Mouse (Mus musculus) urinary bladder, postnatal 4 days (tissue): ENCODE data around the gene Tmem123.

ENCODE experiments used
- DNase-seq, 2 experiments: peaks; one replicate each; pipeline ENCODE4 v3.0.0; 2021 to 2022; ENCODE audit warnings: low spot score in 2 of 2

Gene Tmem123

DNA sequence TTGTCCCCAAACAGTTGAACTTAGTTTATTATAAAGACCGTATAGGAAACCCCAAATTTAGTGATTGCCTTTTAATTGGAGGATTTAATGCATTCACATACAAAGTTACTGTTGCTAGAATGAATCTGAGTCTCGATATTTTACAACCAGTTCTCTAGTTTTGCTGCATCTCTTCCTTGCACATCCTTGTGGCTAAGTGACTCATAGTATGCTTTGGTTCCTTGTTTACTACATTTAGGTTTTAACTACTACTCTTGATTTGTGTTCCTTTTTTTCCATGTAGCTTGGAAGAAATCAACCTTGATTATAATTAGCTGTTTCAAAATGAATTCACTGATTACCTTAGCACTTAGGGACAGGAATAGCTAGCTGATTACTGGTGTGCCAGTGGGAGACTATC lies 11.2 kb downstream of the Tmem123 start:
- no peak for DNase-seq

GRCm38 (mm10) chr9:7775986-7776385 lies 12.1 kb downstream of the Tmem123 start:
- no peak for DNase-seq

DNA sequence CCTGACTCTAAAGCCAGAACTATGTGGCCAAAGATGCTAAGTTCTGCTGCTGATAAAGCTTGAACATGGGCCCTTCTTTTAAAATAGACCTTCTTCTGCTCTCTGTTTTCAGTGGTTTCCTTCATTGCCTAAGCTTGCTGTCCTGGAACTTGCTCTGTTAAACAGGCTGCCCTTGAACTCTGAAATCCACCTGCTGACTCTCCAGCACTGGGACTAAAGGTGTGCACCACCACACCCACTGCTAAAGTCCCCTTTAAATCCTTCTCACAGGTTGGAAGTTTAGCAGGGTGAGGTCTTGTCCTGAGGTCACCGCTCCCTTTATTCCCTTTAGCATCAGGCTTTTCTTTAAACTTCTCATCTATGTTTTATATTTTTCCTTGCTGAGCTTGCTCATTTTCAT lies 13.1 kb downstream of the Tmem123 start:
- no peak for DNase-seq

- DNase-seq = no peak
Measured at GRCm38 (mm10) chr9:7777652-7778051, 13.8 kb downstream of the Tmem123 start.

- no peak for DNase-seq
Measured at GRCm38 (mm10) chr9:7778771-7779170, 14.9 kb downstream of the Tmem123 start.

- DNase-seq = no peak
Measured at GRCm38 (mm10) chr9:7779786-7780185, 15.9 kb downstream of the Tmem123 start.

GRCm38 (mm10) chr9:7780250-7781150 lies 16.7 kb downstream of the Tmem123 start:
- no peak for DNase-seq

- no peak for DNase-seq
Measured at GRCm38 (mm10) chr9:7783823-7784614, 20.2 kb downstream of the Tmem123 start.

DNA sequence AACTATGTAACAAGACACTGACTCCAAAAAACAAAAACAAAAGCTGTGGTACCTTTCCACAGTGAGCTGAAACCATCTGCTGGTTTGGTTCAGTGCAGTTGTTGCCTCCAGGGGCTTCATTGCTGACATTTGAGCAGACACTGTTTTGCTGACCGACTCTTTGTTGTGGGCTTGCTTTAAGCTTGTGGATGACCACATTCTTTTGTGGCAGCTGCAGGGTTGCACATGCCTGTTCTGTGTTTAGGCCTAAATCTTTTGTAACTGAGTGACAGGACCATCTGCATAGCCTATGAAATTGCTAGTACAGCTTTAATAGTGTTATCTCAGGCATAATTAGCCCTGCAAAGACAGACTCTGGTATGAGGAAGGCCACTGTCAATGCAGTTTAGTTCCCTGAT lies 20.8 kb downstream of the Tmem123 start:
- no peak for DNase-seq

- DNase-seq = no peak
Measured at GRCm38 (mm10) chr9:7785396-7785795, 21.6 kb downstream of the Tmem123 start.

DNA sequence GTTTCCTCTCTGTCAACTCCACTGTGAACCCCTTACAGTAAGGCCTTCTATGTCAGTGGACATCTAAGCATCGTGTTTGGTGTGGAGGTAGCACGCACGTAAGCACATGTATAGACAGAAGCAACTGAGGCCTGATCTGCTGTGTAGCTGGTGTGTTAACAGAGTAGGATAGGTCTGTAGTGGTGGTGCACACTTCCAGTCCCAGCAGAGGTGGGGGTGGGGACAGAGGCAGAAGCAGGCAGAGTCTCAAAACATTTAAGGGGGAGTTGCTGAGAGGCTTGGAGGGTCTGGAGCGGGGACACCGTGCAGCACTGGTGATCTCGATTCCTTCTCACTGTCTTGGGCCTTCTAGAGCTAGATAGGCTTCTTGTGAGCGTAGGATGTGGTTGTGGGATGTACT lies 22.2 kb downstream of the Tmem123 start:
- no peak for DNase-seq

GRCm38 (mm10) chr9:7788411-7788810 lies 24.6 kb downstream of the Tmem123 start:
- DNase-seq = no peak

- DNase-seq = no peak
Measured at GRCm38 (mm10) chr9:7789764-7790575, 26.1 kb downstream of the Tmem123 start.

- DNase-seq = no peak
Measured at GRCm38 (mm10) chr9:7790580-7791084, 26.8 kb downstream of the Tmem123 start.

DNA sequence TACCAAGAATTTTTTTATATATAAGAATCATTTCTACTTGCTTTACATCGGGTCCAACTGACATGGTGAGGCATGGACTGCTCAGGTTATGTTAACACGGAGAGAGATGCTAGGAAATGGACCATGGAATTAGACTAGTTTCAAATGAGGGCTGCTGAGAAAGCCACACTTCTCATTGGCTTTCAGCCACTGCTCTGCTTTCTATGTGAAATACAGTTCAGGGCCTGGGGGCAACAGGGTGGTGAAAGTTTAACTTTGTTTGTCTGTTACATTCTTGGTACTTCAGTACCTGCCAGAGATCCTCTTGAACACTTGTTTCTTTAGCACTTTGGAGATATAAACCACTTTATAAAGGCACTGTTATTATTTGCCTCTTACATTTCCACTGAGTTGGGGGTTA lies 29.7 kb downstream of the Tmem123 start:
- no peak for DNase-seq

- DNase-seq = no peak
Measured at GRCm38 (mm10) chr9:7795581-7795980, 31.7 kb downstream of the Tmem123 start.

DNA sequence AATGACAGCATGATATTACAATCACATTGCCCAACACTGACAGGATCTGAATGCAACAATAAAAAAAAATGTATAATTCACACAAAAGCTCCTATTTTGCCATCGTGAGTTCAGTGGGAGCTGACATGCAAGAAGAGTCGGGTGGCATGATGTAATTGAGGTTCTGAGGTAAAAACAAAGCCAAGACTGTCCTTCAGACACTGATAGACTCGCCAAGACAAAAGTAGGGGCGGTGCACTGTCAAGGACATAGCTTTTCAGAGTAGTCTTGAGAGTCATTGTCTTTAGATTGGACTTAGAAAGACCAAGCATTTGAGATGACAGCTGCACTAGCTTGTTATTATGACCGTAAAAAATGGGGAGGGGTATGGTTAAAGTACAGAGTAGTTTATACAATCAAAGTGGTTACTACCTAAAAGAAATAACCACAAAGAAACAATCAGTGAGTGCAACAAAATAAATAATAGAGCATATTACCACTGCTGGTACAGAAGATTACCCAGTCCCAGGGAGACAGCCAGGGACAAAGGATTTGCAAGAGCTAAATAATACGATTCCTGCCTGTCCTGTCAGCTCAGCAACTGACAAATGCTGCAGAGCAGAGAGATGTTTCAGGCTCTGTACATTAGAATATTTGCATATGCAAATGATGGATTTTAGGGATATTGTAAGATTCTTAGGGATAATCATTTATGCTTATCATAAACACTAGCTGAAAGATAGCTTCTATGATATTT lies 32.5 kb downstream of the Tmem123 start:
- no peak for DNase-seq

DNA sequence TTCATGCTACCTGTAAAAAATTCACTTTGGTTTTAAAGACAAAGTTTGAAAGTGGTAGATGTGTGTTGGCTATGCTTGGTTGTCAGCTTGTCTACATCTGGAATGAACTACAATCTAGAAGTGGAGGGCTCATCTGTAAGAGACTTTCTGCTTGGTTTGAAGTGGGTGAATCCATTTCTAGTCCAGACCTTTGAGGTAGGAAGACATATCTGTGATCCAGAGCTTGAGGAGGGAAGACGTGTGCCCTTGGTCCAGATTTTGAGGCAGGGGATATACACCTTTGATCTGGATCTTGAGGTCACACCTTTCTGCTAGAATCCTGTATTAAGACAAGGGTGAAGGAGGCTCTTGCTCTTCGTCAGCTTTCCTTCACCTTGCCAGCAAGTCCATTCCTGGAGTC lies 33.7 kb downstream of the Tmem123 start:
- no peak for DNase-seq

DNA sequence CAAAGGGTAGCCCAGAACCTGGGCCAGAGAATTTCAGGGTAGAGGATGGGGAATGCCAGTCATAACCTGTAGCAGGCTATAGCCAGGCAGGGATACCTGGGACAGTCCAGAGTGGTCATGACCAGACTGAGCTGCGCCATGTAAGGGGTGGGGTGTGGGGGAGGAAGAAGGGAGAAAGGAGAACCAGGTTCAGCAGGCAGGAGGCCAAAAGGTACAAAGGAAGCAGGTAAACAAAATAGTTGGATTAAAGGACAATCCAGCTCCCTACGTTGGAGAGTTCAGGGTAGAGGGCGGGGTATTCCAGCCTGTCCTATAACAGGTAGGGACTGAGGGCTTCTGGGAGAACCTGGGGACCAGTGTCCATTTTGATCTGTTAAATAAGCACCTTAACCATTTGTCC lies 34.7 kb downstream of the Tmem123 start:
- no peak for DNase-seq

DNA sequence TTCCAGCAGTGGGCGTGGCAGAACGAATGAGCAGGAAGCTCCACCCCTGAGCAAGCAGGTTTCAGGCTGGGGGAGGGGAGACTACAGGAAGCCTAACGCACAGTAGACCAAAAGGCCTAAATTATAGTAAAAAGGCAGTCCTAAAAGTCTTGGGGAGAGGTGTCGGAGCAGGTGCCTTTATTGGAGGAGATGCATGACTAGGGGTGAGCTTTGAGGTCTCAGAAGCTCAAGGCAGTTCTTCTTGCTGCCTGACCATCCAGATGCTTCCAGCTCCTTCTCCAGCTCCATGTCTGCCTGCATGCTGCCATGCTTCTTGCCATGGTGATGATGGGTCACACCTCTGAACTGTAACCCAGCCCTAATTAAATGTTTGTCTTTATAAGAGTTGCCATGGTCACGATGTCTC lies 41.3 kb downstream of the Tmem123 start:
- no peak for DNase-seq

- no peak for DNase-seq
Measured at GRCm38 (mm10) chr9:7822758-7823157, 58.9 kb downstream of the Tmem123 start.
